Mouse (Mus musculus): ENCODE results near the gene Eftud2.

Gene Eftud2

GRCm38 (mm10) chr11:102819783-102820385 lies 60.9 kb downstream of the Eftud2 start:
- DNase-seq (ENCODE audit: inconsistent age in 2 of 2, low spot score in 1 of 2): no peak

GRCm38 (mm10) chr11:102819021-102819782 lies 61.6 kb downstream of the Eftud2 start, which contains the start of gene Gjc1:
Gene Gjc1, minus strand, starts transcription at chr11:102819700.
- peak; percentile 76 to 88 for DNase-seq (ENCODE audit: inconsistent age in 2 of 2, low spot score in 1 of 2)

- peak; percentile 45 to 78 for DNase-seq (ENCODE audit: inconsistent age in 2 of 2, low spot score in 1 of 2)
These were observed 62.4 kb downstream of the Eftud2 start for GRCm38 (mm10) chr11:102818121-102819020.

GRCm38 (mm10) chr11:102814881-102815280 lies 65.9 kb downstream of the Eftud2 start:
- DNase-seq (ENCODE audit: inconsistent age in 2 of 2, low spot score in 1 of 2): no peak

GRCm38 (mm10) chr11:102810721-102811485 lies 69.9 kb downstream of the Eftud2 start:
- DNase-seq (ENCODE audit: inconsistent age in 2 of 2, low spot score in 1 of 2): no peak

- no peak for DNase-seq (ENCODE audit: inconsistent age in 2 of 2, low spot score in 1 of 2)
These were observed 72.5 kb downstream of the Eftud2 start for GRCm38 (mm10) chr11:102808246-102808645.

- DNase-seq (ENCODE audit: inconsistent age in 2 of 2, low spot score in 1 of 2): no peak
These were observed 77.3 kb downstream of the Eftud2 start for GRCm38 (mm10) chr11:102803453-102803852.

GRCm38 (mm10) chr11:102794157-102794556 lies 86.6 kb downstream of the Eftud2 start:
- DNase-seq (ENCODE audit: inconsistent age in 2 of 2, low spot score in 1 of 2): peak in 1 of 2 experiments; percentile 22

- peak; percentile 29 to 73 for DNase-seq (ENCODE audit: inconsistent age in 2 of 2, low spot score in 1 of 2)
These were observed 88.9 kb downstream of the Eftud2 start for GRCm38 (mm10) chr11:102791682-102792445.

Data from adrenal gland, adult (tissue).